Mouse (Mus musculus) limb, embryonic 14.5 days (tissue): ENCODE results near the gene Itpripl2. TPM values are rescaled to one million over a fixed set of nuclear protein-coding genes. Genes with fewer than 3 reads are reported as not detected.

ENCODE experiments used
- ATAC-seq: fragments of 200-750 bp; cut with Nextera tagmentation; 2 replicates; pipeline ENCODE4 v1.8.0; 2017; ENCODE audit warnings: low read depth, moderate number of reproducible peaks, moderate TSS enrichment; ENCODE audit not compliant: low FRiP score
- DNase-seq: peaks from one replicate; pipeline ENCODE4 v3.0.0-alpha.2; 2015; ENCODE audit warnings: low spot score
- H3K27ac ChIP-seq: fragments of 300-500 bp; sonication (generic); replicated peaks from 2 replicates; pipeline ENCODE4 v1.5.1; 2014; ENCODE audit warnings: low read depth, mild to moderate bottlenecking, low read length, moderate library complexity, mixed read lengths
- H3K27me3 ChIP-seq: fragments of 300-500 bp; sonication (generic); 2 replicates; pipeline ENCODE4 v1.6.1; 2014; ENCODE audit warnings: low read length, mixed read lengths; ENCODE audit not compliant: control insufficient read depth, insufficient read depth
- H3K36me3 ChIP-seq: fragments of 300-500 bp; sonication (generic); 2 replicates; pipeline ENCODE4 v1.6.1; 2014; ENCODE audit warnings: mild to moderate bottlenecking, low read length, moderate library complexity, mixed read lengths; ENCODE audit not compliant: control insufficient read depth, insufficient read depth
- H3K4me1 ChIP-seq: fragments of 300-500 bp; sonication (generic); 2 replicates; pipeline ENCODE4 v1.6.1; 2014; ENCODE audit warnings: antibody characterized with exemption, low read length, mixed read lengths; ENCODE audit not compliant: control insufficient read depth, insufficient read depth
- H3K4me2 ChIP-seq: fragments of 300-500 bp; sonication (generic); replicated peaks from 2 replicates; pipeline ENCODE4 v1.6.1; 2014; ENCODE audit warnings: low read depth, mild to moderate bottlenecking, low read length, moderate library complexity; ENCODE audit not compliant: severe bottlenecking
- H3K4me3 ChIP-seq: fragments of 300-500 bp; sonication (generic); replicated peaks from 2 replicates; pipeline ENCODE4 v1.5.1; 2014; ENCODE audit warnings: low read length
- H3K9ac ChIP-seq: fragments of 300-500 bp; sonication (generic); 2 replicates; pipeline ENCODE4 v1.6.1; 2014; ENCODE audit warnings: mild to moderate bottlenecking, low read depth, low read length, moderate library complexity; ENCODE audit not compliant: severe bottlenecking
- H3K9me3 ChIP-seq: fragments of 300-500 bp; sonication (generic); 2 replicates; pipeline ENCODE4 v1.6.1; 2016; ENCODE audit warnings: low read length; ENCODE audit not compliant: control insufficient read depth
- POLR2A ChIP-seq: fragments of 200-500 bp; IDR thresholded peaks from 2 replicates; pipeline ENCODE4 v1.8.0; 2012; ENCODE audit warnings: inconsistent platforms, mild to moderate bottlenecking, moderate library complexity, borderline replicate concordance; ENCODE audit not compliant: insufficient read depth, insufficient read length; ENCODE audit errors: extremely low read depth
- WGBS: fragments of 180-500 bp; shearing (Covaris S2); extraction: QIAGEN DNeasy Blood & Tissue Kit; methylation state at CpG from one replicate; pipeline ENCODE4 v1.1.7; 2014; 5-methylcytosine and 5-hydroxymethylcytosine counted together
- polyA plus RNA-seq, 2 experiments: library from polyadenylated mRNA; depleted of rRNA in 1 of 2; stranded (reverse) in 1 of 2; unstranded in 1 of 2; fragments of >200 nt; fragmentation: Nextera tagmentation in 1 of 2; extraction: Ambion mirVana in 1 of 2; gene quantifications; 2 replicates each; pipeline versions ENCODE4 v1.2.1 to v1.2.3; 2012 to 2014

Itpripl2 gene
- polyA plus RNA-seq, 2 experiments, result 5.5 to 18.1 TPM

DNA sequence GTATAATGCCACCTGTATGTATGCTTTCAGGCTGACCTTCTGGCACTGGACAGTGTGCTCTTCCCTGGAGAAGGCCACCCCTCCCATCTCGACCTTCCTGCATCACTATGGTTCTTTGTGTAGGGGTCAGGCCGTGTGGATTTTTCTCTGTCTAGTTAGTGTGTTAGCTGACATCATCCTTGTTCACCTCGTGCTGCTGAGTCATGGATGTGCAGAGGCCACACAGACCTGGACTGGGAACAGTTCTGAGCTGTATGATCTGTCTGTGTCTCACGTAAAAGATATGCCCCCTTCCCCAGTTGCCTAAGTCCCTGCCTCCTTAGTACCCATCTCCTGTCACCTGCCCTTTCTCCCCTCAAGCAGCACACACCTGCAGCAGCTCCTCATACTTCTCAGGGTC lies 35.2 kb upstream of the Itpripl2 start:
- ATAC-seq (no peak), DNase-seq (no peak)
- Histone ChIP-seq H3K27me3 (no peaks in the 10 kb centered on the region), H3K9ac (no peak overlapping the region), H3K4me2 (no peak overlapping the region), H3K36me3 (peaks cover 24% of the 10 kb centered on the region), H3K4me1 (peaks cover under 1% of the 10 kb centered on the region; the same call in 1 of the 2 replicates), H3K27ac (no peak overlapping the region), H3K4me3 (no peak overlapping the region), H3K9me3 (no peaks in the 10 kb centered on the region)
- TF ChIP-seq POLR2A, result no peak
- WGBS, result 83% methylated on average over 4 of the region's 4 CpGs

DNA sequence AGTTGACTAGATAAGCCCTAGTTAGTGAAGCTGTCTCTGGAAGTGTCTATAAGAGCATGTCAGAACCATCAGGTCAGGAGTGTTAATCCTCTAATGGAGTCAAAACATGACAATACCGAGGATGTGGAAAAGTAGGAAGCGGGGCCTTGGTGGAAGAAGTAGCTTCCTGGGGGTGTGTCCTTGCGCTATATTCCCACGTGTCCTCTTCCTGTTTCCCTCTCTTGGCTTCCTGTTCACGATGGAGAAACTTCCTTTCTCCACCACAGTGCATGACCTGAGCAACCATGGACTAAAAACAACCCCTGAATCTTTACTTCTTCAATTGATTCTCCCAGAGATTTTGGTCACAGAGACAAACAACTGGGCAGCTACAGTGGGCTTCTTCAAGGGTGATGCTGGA lies 30.3 kb upstream of the Itpripl2 start:
- 74% methylated on average over 5 of the region's 5 CpGs for WGBS
- no peak overlapping the region for H3K9ac ChIP-seq
- TF ChIP-seq POLR2A, result no peak

DNA sequence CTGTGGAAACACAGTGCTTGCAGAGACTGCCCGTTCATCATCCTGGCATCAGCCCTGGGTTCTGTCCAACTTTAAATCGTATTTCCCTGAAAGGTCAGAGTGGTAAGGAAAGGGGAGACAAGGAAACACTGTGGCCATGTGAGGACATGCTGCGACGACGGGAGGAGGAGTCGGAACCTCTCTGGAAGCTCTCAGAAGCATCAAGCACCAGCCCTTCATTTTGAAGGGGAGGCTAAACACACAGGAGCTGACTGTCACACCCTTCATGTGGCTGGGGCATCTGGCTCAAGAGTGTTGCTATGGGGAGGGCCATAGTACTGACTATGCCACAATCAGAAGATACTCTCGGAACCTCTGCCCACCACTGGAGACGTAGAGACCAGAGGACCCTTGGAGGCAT lies 27.9 kb upstream of the Itpripl2 start:
- no peak overlapping the region for H3K4me3 ChIP-seq
- no peaks in the 10 kb centered on the region for H3K4me1 ChIP-seq
- no peak overlapping the region for H3K9ac ChIP-seq
- H3K9me3 ChIP-seq, result no peaks in the 10 kb centered on the region
- no peak overlapping the region for H3K27ac ChIP-seq
- H3K27me3 ChIP-seq, result no peaks in the 10 kb centered on the region
- DNase-seq (no peak), ATAC-seq (no peak)
- no peaks in the 10 kb centered on the region for H3K36me3 ChIP-seq
- TF ChIP-seq POLR2A, result no peak
- no peak overlapping the region for H3K4me2 ChIP-seq
- 87% methylated on average over 8 of the region's 8 CpGs for WGBS

More for the DNA sequence above, 30.3 kb upstream of the Itpripl2 start:
- no peak overlapping the region for H3K4me2 ChIP-seq
- H3K4me3 ChIP-seq, result no peak overlapping the region
- no peaks in the 10 kb centered on the region for H3K27me3 ChIP-seq
- H3K27ac ChIP-seq, result no peak overlapping the region
- no peak for ATAC-seq
- H3K36me3 ChIP-seq, result peaks cover 15% of the 10 kb centered on the region
- no peak for DNase-seq
- H3K9me3 ChIP-seq, result no peaks in the 10 kb centered on the region
- no peaks in the 10 kb centered on the region for H3K4me1 ChIP-seq

DNA sequence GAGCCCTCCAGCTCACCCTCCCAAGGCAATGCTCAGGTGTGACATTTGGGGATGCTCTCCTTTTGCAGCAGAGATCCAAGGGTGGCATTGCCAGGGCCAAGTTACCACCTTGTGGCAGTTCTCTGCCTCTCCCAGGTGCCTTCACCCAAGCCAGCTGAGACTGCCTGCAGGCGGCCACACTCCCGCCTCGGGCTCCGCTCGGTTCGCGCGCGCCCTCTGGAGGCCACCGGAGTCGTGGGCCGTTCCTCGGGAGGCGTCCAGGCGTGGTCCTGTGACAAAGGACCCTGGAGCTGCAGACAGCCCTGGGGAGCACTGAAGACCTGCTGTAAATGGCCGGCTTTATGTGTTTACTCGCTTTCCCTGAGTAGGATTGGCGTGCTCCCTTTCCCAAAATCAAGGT lies 26.9 kb upstream of the Itpripl2 start:
- ATAC-seq, result peak; percentile 72; the same call in 1 of the 2 replicates
- no peak overlapping the region for H3K27ac ChIP-seq
- WGBS, result 2% methylated on average over 18 of the region's 18 CpGs

DNA sequence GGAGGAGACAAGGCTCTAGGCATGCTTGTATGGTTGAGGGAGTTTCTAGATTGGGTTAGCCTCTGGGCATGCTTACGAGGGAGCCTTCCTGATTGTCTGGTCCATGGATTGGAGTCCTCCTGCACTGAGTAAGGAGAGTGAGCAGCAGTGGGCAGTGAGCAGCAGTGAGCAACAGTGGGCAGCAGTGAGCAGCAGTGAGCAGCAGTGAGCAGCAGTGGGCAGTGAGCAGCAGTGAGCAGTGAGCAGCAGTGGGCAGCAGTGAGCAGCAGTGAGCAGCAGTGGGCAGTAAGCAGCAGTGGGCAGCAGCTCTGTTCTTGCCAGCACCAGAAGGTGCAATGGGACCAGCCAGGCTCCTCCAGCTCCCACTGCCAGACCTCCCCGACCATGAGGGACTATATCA lies 26.0 kb upstream of the Itpripl2 start:
- H3K4me3 ChIP-seq, result no peak overlapping the region
- no peak overlapping the region for H3K9ac ChIP-seq
- no peak for TF ChIP-seq POLR2A
- DNase-seq, result peak; percentile 11
- no peaks in the 10 kb centered on the region for H3K27me3 ChIP-seq
- no peak overlapping the region for H3K4me2 ChIP-seq
- no peaks in the 10 kb centered on the region for H3K4me1 ChIP-seq
- no peaks in the 10 kb centered on the region for H3K36me3 ChIP-seq
- ATAC-seq, result no peak
- no peak overlapping the region for H3K27ac ChIP-seq
- no peaks in the 10 kb centered on the region for H3K9me3 ChIP-seq
- WGBS, result 74% methylated on average over 2 of the region's 2 CpGs

More for the DNA sequence above, 26.9 kb upstream of the Itpripl2 start:
- H3K4me2 ChIP-seq, result no peak overlapping the region
- H3K4me1 ChIP-seq, result no peaks in the 10 kb centered on the region
- H3K9me3 ChIP-seq, result no peaks in the 10 kb centered on the region
- H3K9ac ChIP-seq, result no peak overlapping the region
- no peaks in the 10 kb centered on the region for H3K27me3 ChIP-seq
- H3K4me3 ChIP-seq, result no peak overlapping the region
- no peaks in the 10 kb centered on the region for H3K36me3 ChIP-seq
- DNase-seq, result peak; percentile 48
- no peak for TF ChIP-seq POLR2A

DNA sequence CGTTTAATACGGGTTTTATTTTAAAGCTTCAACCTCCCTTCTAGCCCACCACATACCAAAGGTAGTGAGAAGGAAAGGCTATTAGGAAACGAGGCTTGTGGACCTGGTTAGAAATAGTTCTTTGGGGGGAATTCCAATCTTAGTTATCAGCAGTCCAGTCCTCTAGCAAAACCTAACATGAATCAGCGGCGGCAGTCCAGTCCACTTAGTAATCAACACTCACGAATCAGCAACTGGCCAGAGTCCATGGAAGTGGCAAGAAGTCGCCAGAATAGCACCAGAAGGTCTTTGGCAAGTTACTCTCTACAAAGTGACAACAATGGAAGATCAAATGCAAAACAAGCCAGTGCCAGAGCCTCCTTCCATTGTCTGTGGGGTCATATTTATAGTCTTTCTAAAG lies 16.8 kb upstream of the Itpripl2 start:
- 74% methylated on average over 7 of the region's 7 CpGs for WGBS
- Histone ChIP-seq H3K9ac (no peak overlapping the region), H3K4me3 (no peak overlapping the region), H3K27ac (no peak overlapping the region), H3K9me3 (no peaks in the 10 kb centered on the region), H3K4me1 (no peaks in the 10 kb centered on the region), H3K36me3 (no peaks in the 10 kb centered on the region), H3K4me2 (no peak overlapping the region), H3K27me3 (no peaks in the 10 kb centered on the region)
- DNase-seq, result no peak
- ATAC-seq, result no peak
- no peak for TF ChIP-seq POLR2A
